Mouse (Mus musculus) MEL (cell line): ENCODE measurements around the gene Smc5.

ENCODE experiments used
- CTCF ChIP-seq, 3 experiments: IDR thresholded peaks in 2 of 3; conservative IDR thresholded peaks in 1 of 3; 2 replicates each; pipeline ENCODE4 v1.5.1; 2011 to 2012; ENCODE audit warnings: low read length in 3 of 3, low read depth in 2 of 3, mild to moderate bottlenecking in 2 of 3, improper control_type of control experiment in 1 of 3, inconsistent platforms in 1 of 3, mixed read lengths in 1 of 3, moderate library complexity in 1 of 3; ENCODE audit not compliant: control insufficient read depth in 1 of 3, insufficient read depth in 1 of 3, poor library complexity in 1 of 3, severe bottlenecking in 1 of 3
- HCFC1 ChIP-seq: IDR thresholded peaks from 2 replicates; pipeline ENCODE4 v1.6.1; 2012; ENCODE audit warnings: low read depth, mild to moderate bottlenecking, inconsistent platforms, low read length, improper control_type of control experiment, moderate library complexity
- KAT2A ChIP-seq: conservative IDR thresholded peaks from 2 replicates; pipeline ENCODE4 v1.6.1; 2012; ENCODE audit warnings: low read depth, low read length, improper control_type of control experiment, inconsistent platforms
- NRF1 ChIP-seq: IDR thresholded peaks from 2 replicates; pipeline ENCODE4 v1.6.1; 2014; ENCODE audit warnings: low read depth, mild to moderate bottlenecking, inconsistent platforms, low read length, improper control_type of control experiment, moderate library complexity; ENCODE audit not compliant: poor library complexity, insufficient read depth, severe bottlenecking
- POLR2A ChIP-seq, 2 experiments: IDR thresholded peaks; 2 replicates each; pipeline ENCODE4 v1.6.1; 2011 to 2012; ENCODE audit warnings: low read length in 2 of 2, mild to moderate bottlenecking in 2 of 2, control low read depth in 1 of 2, improper control_type of control experiment in 1 of 2, low read depth in 1 of 2, moderate library complexity in 1 of 2; ENCODE audit not compliant: control insufficient read depth in 1 of 2, insufficient read depth in 1 of 2, poor library complexity in 1 of 2
- POLR2AphosphoS2 ChIP-seq: IDR thresholded peaks from 2 replicates; pipeline ENCODE4 v1.6.1; 2011; ENCODE audit warnings: low read length, improper control_type of control experiment
- USF1 ChIP-seq: IDR thresholded peaks from 2 replicates; pipeline ENCODE4 v1.6.1; 2014; ENCODE audit warnings: low read depth, mild to moderate bottlenecking, inconsistent platforms, low read length, improper control_type of control experiment, moderate library complexity
- ZC3H11A ChIP-seq: IDR thresholded peaks from 2 replicates; pipeline ENCODE4 v1.6.1; 2012; ENCODE audit warnings: low read depth, mild to moderate bottlenecking, inconsistent platforms, low read length, improper control_type of control experiment
- ZKSCAN1 ChIP-seq: IDR thresholded peaks from 2 replicates; pipeline ENCODE4 v1.6.1; 2012; ENCODE audit warnings: low read depth, mild to moderate bottlenecking, inconsistent platforms, low read length, improper control_type of control experiment, moderate library complexity

DNA sequence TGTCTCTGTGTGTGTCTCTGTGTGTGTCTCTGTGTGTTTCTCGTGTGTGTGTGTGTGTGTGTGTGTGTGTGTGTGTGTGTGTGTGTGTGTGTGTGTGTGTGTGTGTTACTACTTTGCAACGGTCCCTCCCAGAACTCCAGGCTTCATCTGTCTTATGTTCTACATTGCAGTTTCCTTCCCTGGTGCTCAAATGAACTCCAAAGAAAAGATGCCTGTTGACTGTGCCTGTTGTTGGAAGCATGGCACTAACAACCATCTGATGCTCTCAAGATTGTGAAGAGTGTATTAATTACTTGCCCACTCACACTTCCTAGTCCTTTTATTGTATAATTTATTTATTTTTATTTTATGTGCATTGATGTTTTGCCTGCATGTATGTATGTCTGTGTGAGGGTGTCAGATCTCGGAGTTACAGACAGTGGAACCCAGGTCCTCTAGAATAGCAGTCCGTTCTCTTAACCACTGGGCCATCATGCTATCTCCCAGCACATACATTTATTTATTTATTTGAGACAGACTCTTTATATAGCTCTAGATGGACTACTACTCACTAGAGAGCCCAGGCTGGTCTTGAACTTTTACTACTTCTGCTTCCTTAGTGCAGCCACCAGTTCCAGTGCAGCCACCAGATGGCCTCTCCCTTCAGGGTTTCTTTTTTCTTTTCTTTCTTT, 492 bp upstream of the Smc5 start:
- TF ChIP-seq POLR2A (IDR thresholded peaks at IDR 0.05; ENCODE audit: control insufficient read depth in 1 of 2, insufficient read depth in 1 of 2, low read depth in 1 of 2, low read length in 2 of 2, poor library complexity in 1 of 2) (no peak), USF1 (no peak), KAT2A (no peak), ZC3H11A (no peak), NRF1 (no peak), CTCF (IDR thresholded peaks at IDR 0.05 in 2 of 3, conservative IDR thresholded peaks at IDR 0.05 in 1 of 3; ENCODE audit: control insufficient read depth in 1 of 3, insufficient read depth in 1 of 3, low read depth in 2 of 3, low read length in 3 of 3, poor library complexity in 1 of 3, severe bottlenecking in 1 of 3) (no peak; a peak in 1 of 6 replicates), HCFC1 (no peak), POLR2AphosphoS2 (no peak), ZKSCAN1 (no peak)
